In the genomic region with DNA sequence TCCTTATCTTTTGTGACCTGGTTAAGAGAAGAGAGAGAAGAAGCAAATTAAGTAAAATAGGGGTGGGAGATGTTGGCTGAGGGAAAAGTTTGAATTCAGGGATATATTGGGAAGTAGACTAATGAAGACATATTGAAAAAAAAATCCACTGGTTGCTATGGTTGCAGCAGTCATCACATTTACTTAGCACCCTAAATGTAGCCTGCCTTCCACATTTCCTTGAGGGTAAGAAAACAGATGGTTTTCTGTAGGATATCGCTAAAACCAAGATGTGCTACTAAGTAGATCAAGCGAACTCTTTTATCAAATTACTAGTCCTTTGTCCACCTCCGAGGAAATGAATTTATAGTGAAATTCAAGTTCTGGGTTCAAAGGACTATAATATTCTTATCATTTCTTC, we compare ENCODE assay signal across 32 mouse cellular contexts. TPM values are rescaled to one million over a fixed set of nuclear protein-coding genes. Genes with fewer than 3 reads are reported as not detected.
"Had no signal": no experiment of that assay in that cellular context is flagged by ENCODE, and none has a peak within 500 bp of the region (broad histone marks: within the 10 kb centered on the region; RNA-seq: fewer than 3 reads in every experiment).

No protein-coding gene starts in this region.

- ATAC-seq: liver, embryonic 12.5 days; liver, postnatal 0 days; lung, postnatal 0 days; midbrain, embryonic 13.5 days; midbrain, embryonic 15.5 days; midbrain, embryonic 16.5 days had no signal

- DNase-seq: left cerebral cortex, postnatal 4 days; liver, embryonic 13.5 days; liver, postnatal 0 days; lung, adult 18-20 months; lung, adult 2 months; lung, embryonic 14.5 days; lung, postnatal 10 days; lung, postnatal 14 days; lung, postnatal 36 days; lung, postnatal 4 days; midbrain, embryonic 14.5 days had no signal

RNA-seq across cellular contexts. Expression of a gene that starts 37.2 kb away (rescaled TPM):
- total RNA-seq: liver, adult 2 months; megakaryocyte progenitor cell, adult 5-6 weeks; megakaryocyte, adult 5-6 weeks; megakaryocyte-erythroid progenitor cell, adult 5-6 weeks; monocyte, adult 5-6 weeks had no signal
- polyA plus RNA-seq: limb, embryonic 10.5 days; limb, embryonic 11.5 days; limb, embryonic 12.5 days; limb, embryonic 13.5 days; liver, adult 2 months; liver, embryonic 11.5 days; liver, embryonic 12.5 days; liver, embryonic 13.5 days; liver, embryonic 14.5 days; liver, embryonic 15.5 days; liver, embryonic 16.5 days; liver, postnatal 0 days; lung, embryonic 14.5 days; macrophage; midbrain, embryonic 12.5 days; myocyte had no signal
